Mouse (Mus musculus): Measurements from ENCODE around the gene Bhlhe23. TPM values are rescaled to one million over a fixed set of nuclear protein-coding genes. Genes with fewer than 3 reads are reported as not detected.

The Bhlhe23 gene
- polyA plus RNA-seq, 1 experiment from 2014 or later: not detected

- Histone ChIP-seq H3K9me3 (ENCODE audit: low read length) (no peaks in the 10 kb centered on the region), H3K9ac (replicated peaks; ENCODE audit: low read length) (no peak overlapping the region), H3K27ac (ENCODE audit: low read length) (no peak overlapping the region), H3K4me1 (ENCODE audit: insufficient read depth, low read length) (0 out of 2 replicates have a peak, but pooled peaks cover 7% of the 10 kb centered on the region), H3K36me3 (ENCODE audit: insufficient read depth, low read length) (no peaks in the 10 kb centered on the region), H3K27me3 (ENCODE audit: insufficient read depth, low read length) (peaks cover 58% of the 10 kb centered on the region), H3K4me2 (replicated peaks; ENCODE audit: low read depth, low read length) (no peak overlapping the region), H3K4me3 (ENCODE audit: low read length) (no peak overlapping the region)
- ATAC-seq (ENCODE audit: low FRiP score, low TSS enrichment): no peak
- 9% methylated on average over 2 of the region's 2 CpGs for WGBS
These were observed 3.6 kb upstream of the Bhlhe23 start for GRCm38 (mm10) chr2:180780282-180780681.

- no peaks in the 10 kb centered on the region for H3K36me3 ChIP-seq (ENCODE audit: insufficient read depth, low read length)
- H3K9ac ChIP-seq (replicated peaks; ENCODE audit: low read length): no peak overlapping the region
- H3K9me3 ChIP-seq (ENCODE audit: low read length): no peaks in the 10 kb centered on the region
- 23% methylated on average over 12 of the region's 12 CpGs for WGBS
- H3K27me3 ChIP-seq (ENCODE audit: insufficient read depth, low read length): peaks cover 64% of the 10 kb centered on the region
- ATAC-seq (ENCODE audit: low FRiP score, low TSS enrichment): no peak; the same call in 1 of the 2 replicates
- no peak overlapping the region for H3K4me3 ChIP-seq (ENCODE audit: low read length)
- 0 out of 2 replicates have a peak, but pooled peaks cover 7% of the 10 kb centered on the region for H3K4me1 ChIP-seq (ENCODE audit: insufficient read depth, low read length)
- no peak overlapping the region for H3K4me2 ChIP-seq (replicated peaks; ENCODE audit: low read depth, low read length)
- H3K27ac ChIP-seq (ENCODE audit: low read length): no peak overlapping the region
These were observed 2.8 kb upstream of the Bhlhe23 start for GRCm38 (mm10) chr2:180779226-180780104.

GRCm38 (mm10) chr2:180775641-180776040 lies 1.1 kb downstream of the Bhlhe23 start:
- no peaks in the 10 kb centered on the region for H3K9me3 ChIP-seq (ENCODE audit: low read length)
- H3K27me3 ChIP-seq (ENCODE audit: insufficient read depth, low read length): peaks cover 85% of the 10 kb centered on the region
- 3% methylated on average over 15 of the region's 15 CpGs for WGBS

GRCm38 (mm10) chr2:180775223-180775622 lies 1.5 kb downstream of the Bhlhe23 start:
- Histone ChIP-seq H3K9ac (replicated peaks; ENCODE audit: low read length) (no peak overlapping the region), H3K4me2 (replicated peaks; ENCODE audit: low read depth, low read length) (no peak overlapping the region), H3K27me3 (ENCODE audit: insufficient read depth, low read length) (peaks cover 88% of the 10 kb centered on the region), H3K4me3 (ENCODE audit: low read length) (no peak overlapping the region), H3K27ac (ENCODE audit: low read length) (no peak overlapping the region), H3K9me3 (ENCODE audit: low read length) (no peaks in the 10 kb centered on the region), H3K36me3 (ENCODE audit: insufficient read depth, low read length) (no peaks in the 10 kb centered on the region), H3K4me1 (ENCODE audit: insufficient read depth, low read length) (0 out of 2 replicates have a peak, but pooled peaks cover 7% of the 10 kb centered on the region)
- ATAC-seq (ENCODE audit: low FRiP score, low TSS enrichment): no peak
- WGBS: 2% methylated on average over 12 of the region's 12 CpGs

More at GRCm38 (mm10) chr2:180775641-180776040, 1.1 kb downstream of the Bhlhe23 start:
- ATAC-seq (ENCODE audit: low FRiP score, low TSS enrichment): no peak
- H3K4me3 ChIP-seq (ENCODE audit: low read length): no peak overlapping the region
- no peak overlapping the region for H3K27ac ChIP-seq (ENCODE audit: low read length)
- H3K4me2 ChIP-seq (replicated peaks; ENCODE audit: low read depth, low read length): no peak overlapping the region
- no peak overlapping the region for H3K9ac ChIP-seq (replicated peaks; ENCODE audit: low read length)
- no peaks in the 10 kb centered on the region for H3K36me3 ChIP-seq (ENCODE audit: insufficient read depth, low read length)
- H3K4me1 ChIP-seq (ENCODE audit: insufficient read depth, low read length): 0 out of 2 replicates have a peak, but pooled peaks cover 7% of the 10 kb centered on the region

- 76% methylated on average over 7 of the region's 7 CpGs for WGBS
- ATAC-seq (ENCODE audit: low FRiP score, low TSS enrichment): no peak
- Histone ChIP-seq H3K36me3 (ENCODE audit: insufficient read depth, low read length) (no peaks in the 10 kb centered on the region), H3K27ac (ENCODE audit: low read length) (no peak overlapping the region), H3K9ac (replicated peaks; ENCODE audit: low read length) (no peak overlapping the region), H3K4me3 (ENCODE audit: low read length) (no peak overlapping the region), H3K9me3 (ENCODE audit: low read length) (no peaks in the 10 kb centered on the region), H3K4me1 (ENCODE audit: insufficient read depth, low read length) (no peaks in the 10 kb centered on the region), H3K4me2 (replicated peaks; ENCODE audit: low read depth, low read length) (no peak overlapping the region), H3K27me3 (ENCODE audit: insufficient read depth, low read length) (peaks cover 10% of the 10 kb centered on the region)
These were observed 11.0 kb downstream of the Bhlhe23 start for GRCm38 (mm10) chr2:180765713-180766112.

- Histone ChIP-seq H3K27ac (ENCODE audit: low read length) (no peak overlapping the region), H3K4me1 (ENCODE audit: insufficient read depth, low read length) (no peaks in the 10 kb centered on the region), H3K9me3 (ENCODE audit: low read length) (no peaks in the 10 kb centered on the region), H3K4me2 (replicated peaks; ENCODE audit: low read depth, low read length) (no peak overlapping the region), H3K9ac (replicated peaks; ENCODE audit: low read length) (no peak overlapping the region), H3K36me3 (ENCODE audit: insufficient read depth, low read length) (no peaks in the 10 kb centered on the region), H3K4me3 (ENCODE audit: low read length) (no peak overlapping the region), H3K27me3 (ENCODE audit: insufficient read depth, low read length) (peaks cover 3% of the 10 kb centered on the region)
- ATAC-seq (ENCODE audit: low FRiP score, low TSS enrichment): no peak
- WGBS: 72% methylated on average over 11 of the region's 11 CpGs
These were observed 11.7 kb downstream of the Bhlhe23 start for GRCm38 (mm10) chr2:180764986-180765385.

- ATAC-seq (ENCODE audit: low FRiP score, low TSS enrichment): no peak
- Histone ChIP-seq H3K27ac (ENCODE audit: low read length) (no peak overlapping the region), H3K4me3 (ENCODE audit: low read length) (no peak overlapping the region), H3K9me3 (ENCODE audit: low read length) (no peaks in the 10 kb centered on the region), H3K36me3 (ENCODE audit: insufficient read depth, low read length) (no peaks in the 10 kb centered on the region), H3K9ac (replicated peaks; ENCODE audit: low read length) (no peak overlapping the region), H3K27me3 (ENCODE audit: insufficient read depth, low read length) (no peaks in the 10 kb centered on the region), H3K4me1 (ENCODE audit: insufficient read depth, low read length) (no peaks in the 10 kb centered on the region), H3K4me2 (replicated peaks; ENCODE audit: low read depth, low read length) (no peak overlapping the region)
- 63% methylated on average over 15 of the region's 15 CpGs for WGBS
These were observed 18.0 kb downstream of the Bhlhe23 start for GRCm38 (mm10) chr2:180758513-180759263.

- H3K4me1 ChIP-seq (ENCODE audit: insufficient read depth, low read length): no peaks in the 10 kb centered on the region
- no peaks in the 10 kb centered on the region for H3K36me3 ChIP-seq (ENCODE audit: insufficient read depth, low read length)
- no peak overlapping the region for H3K9ac ChIP-seq (replicated peaks; ENCODE audit: low read length)
- no peaks in the 10 kb centered on the region for H3K9me3 ChIP-seq (ENCODE audit: low read length)
- H3K4me2 ChIP-seq (replicated peaks; ENCODE audit: low read depth, low read length): no peak overlapping the region
- WGBS: 30% methylated on average over 2 of the region's 2 CpGs
- H3K4me3 ChIP-seq (ENCODE audit: low read length): no peak overlapping the region
- no peaks in the 10 kb centered on the region for H3K27me3 ChIP-seq (ENCODE audit: insufficient read depth, low read length)
- no peak for ATAC-seq (ENCODE audit: low FRiP score, low TSS enrichment)
- no peak overlapping the region for H3K27ac ChIP-seq (ENCODE audit: low read length)
These were observed 19.9 kb downstream of the Bhlhe23 start for GRCm38 (mm10) chr2:180756786-180757185.

GRCm38 (mm10) chr2:180755896-180756295 lies 20.8 kb downstream of the Bhlhe23 start:
- Histone ChIP-seq H3K27ac (ENCODE audit: low read length) (no peak overlapping the region), H3K4me2 (replicated peaks; ENCODE audit: low read depth, low read length) (no peak overlapping the region), H3K4me1 (ENCODE audit: insufficient read depth, low read length) (no peaks in the 10 kb centered on the region), H3K27me3 (ENCODE audit: insufficient read depth, low read length) (no peaks in the 10 kb centered on the region), H3K4me3 (ENCODE audit: low read length) (no peak overlapping the region), H3K9ac (replicated peaks; ENCODE audit: low read length) (no peak overlapping the region), H3K36me3 (ENCODE audit: insufficient read depth, low read length) (no peaks in the 10 kb centered on the region), H3K9me3 (ENCODE audit: low read length) (no peaks in the 10 kb centered on the region)
- 2% methylated on average over 8 of the region's 8 CpGs for WGBS
- ATAC-seq (ENCODE audit: low FRiP score, low TSS enrichment): no peak
